In the genomic region with DNA sequence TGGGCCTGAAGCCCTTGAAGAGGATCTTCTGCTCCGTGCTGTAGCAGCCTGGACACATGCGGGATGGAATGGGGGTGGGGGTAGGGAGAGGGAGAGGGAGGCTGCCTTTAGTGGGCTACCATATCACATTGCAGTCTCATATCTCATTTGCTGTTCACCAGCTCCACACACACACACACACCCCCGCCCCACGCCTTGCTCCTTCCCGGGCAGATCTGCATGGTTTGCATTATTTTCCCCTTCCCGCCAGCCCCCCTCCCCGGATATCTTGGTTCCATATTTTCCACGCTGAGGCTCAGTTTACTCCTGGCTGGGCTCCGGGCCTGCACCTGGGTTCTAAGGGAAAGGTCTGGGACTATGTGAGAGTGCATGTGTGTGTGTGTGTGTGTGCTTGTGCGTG, we compare ENCODE assay signal across 22 mouse cellular contexts.
DNase-seq lines count a peak whose midpoint lies in the region; ATAC-seq and TF ChIP-seq lines count a peak whose summit lies in the region.
"Had no signal": no experiment of that assay in that cellular context is flagged by ENCODE, and none has a peak within 500 bp of the region (broad histone marks: within the 10 kb centered on the region; RNA-seq: fewer than 3 reads in every experiment).

No protein-coding gene starts in this region.

- WGBS in forebrain, embryonic 10.5 days, result 74% methylated on average over 10 of the region's 10 CpGs
- 85% methylated on average over 10 of the region's 10 CpGs for WGBS in forebrain, embryonic 15.5 days
- 51% methylated on average over 10 of the region's 10 CpGs for WGBS in lung, embryonic 14.5 days
- 40% methylated on average over 10 of the region's 10 CpGs for WGBS in embryonic facial prominence, embryonic 11.5 days
- WGBS in limb, embryonic 12.5 days, result 52% methylated on average over 10 of the region's 10 CpGs
- WGBS in neural tube, embryonic 15.5 days, result 86% methylated on average over 10 of the region's 10 CpGs

- no peak for ATAC-seq in forebrain, embryonic 15.5 days (replicated peaks)
- ATAC-seq in lung, embryonic 14.5 days (ENCODE audit: insufficient read depth), result peak; percentile 62
- peak; percentile 88 for ATAC-seq in embryonic facial prominence, embryonic 11.5 days (replicated peaks; ENCODE audit: insufficient number of reproducible peaks, low FRiP score, low TSS enrichment, low read depth)
- ATAC-seq in limb, embryonic 12.5 days (ENCODE audit: insufficient number of reproducible peaks, insufficient read depth, low FRiP score, low TSS enrichment, low read depth), result peak; percentile 77
- ATAC-seq in neural tube, embryonic 15.5 days (ENCODE audit: low FRiP score), result no peak
- ATAC-seq: activated CD4-positive, CD25-positive, alpha-beta regulatory T cell, adult 4 months; CD4-positive, CD25-positive, alpha-beta regulatory T cell, adult 4 months had no signal

- no peak for TF ChIP-seq CTCF in lung, embryonic 14.5 days (IDR thresholded peaks at IDR 0.05; ENCODE audit: low read depth)

- no peak for DNase-seq in forebrain, embryonic 10.5 days (ENCODE audit: extremely low spot score, low spot score)
- no peak for DNase-seq in lung, embryonic 14.5 days
- DNase-seq in lung, postnatal 36 days, result no peak
- DNase-seq in embryonic facial prominence, embryonic 11.5 days (ENCODE audit: low spot score), result peak; percentile 63
- DNase-seq in layer of hippocampus, adult 8-10 months (ENCODE audit: low spot score in 2 of 2), result no peak
- DNase-seq: adrenal gland, postnatal 14 days; cerebellum, adult 9-11 months; heart, postnatal 10 days; kidney, adult 8-10 months; lung, postnatal 4 days; thymus, adult 18-20 months; thymus, postnatal 4 days had no signal

- H3K4me1 ChIP-seq in forebrain, embryonic 10.5 days, result peaks cover 40% of the 10 kb centered on the region
- H3K4me1 ChIP-seq in forebrain, embryonic 15.5 days, result no peaks in the 10 kb centered on the region
- no peaks in the 10 kb centered on the region for H3K4me1 ChIP-seq in lung, embryonic 14.5 days (ENCODE audit: insufficient read depth)
- H3K4me1 ChIP-seq in embryonic facial prominence, embryonic 11.5 days (ENCODE audit: control insufficient read depth, insufficient read depth, low read length), result no peaks in the 10 kb centered on the region
- peaks cover 25% of the 10 kb centered on the region for H3K4me1 ChIP-seq in limb, embryonic 12.5 days (replicated peaks)
- no peaks in the 10 kb centered on the region for H3K4me1 ChIP-seq in neural tube, embryonic 15.5 days
- H3K4me1 ChIP-seq: hindbrain, embryonic 12.5 days; liver, embryonic 15.5 days had no signal

- no peak overlapping the region for H3K4me2 ChIP-seq in forebrain, embryonic 15.5 days (replicated peaks)
- no peak overlapping the region for H3K4me2 ChIP-seq in lung, embryonic 14.5 days
- no peak overlapping the region for H3K4me2 ChIP-seq in embryonic facial prominence, embryonic 11.5 days (ENCODE audit: low read depth, low read length)
- no peak overlapping the region for H3K4me2 ChIP-seq in limb, embryonic 12.5 days
- H3K4me2 ChIP-seq in neural tube, embryonic 15.5 days, result no peak overlapping the region
- H3K4me2 ChIP-seq: heart, embryonic 11.5 days; hindbrain, embryonic 12.5 days; liver, embryonic 15.5 days; neural tube, embryonic 13.5 days had no signal

- no peaks in the 10 kb centered on the region for H3K36me3 ChIP-seq in forebrain, embryonic 10.5 days (replicated peaks)
- H3K36me3 ChIP-seq in forebrain, embryonic 15.5 days, result no peaks in the 10 kb centered on the region
- no peaks in the 10 kb centered on the region for H3K36me3 ChIP-seq in lung, embryonic 14.5 days (ENCODE audit: insufficient read depth)
- no peaks in the 10 kb centered on the region for H3K36me3 ChIP-seq in embryonic facial prominence, embryonic 11.5 days (replicated peaks; ENCODE audit: control insufficient read depth, insufficient read depth, low read depth, low read length)
- H3K36me3 ChIP-seq in limb, embryonic 12.5 days, result no peaks in the 10 kb centered on the region
- H3K36me3 ChIP-seq in neural tube, embryonic 15.5 days, result no peaks in the 10 kb centered on the region
- H3K36me3 ChIP-seq: hindbrain, embryonic 12.5 days; liver, embryonic 15.5 days; neural tube, embryonic 13.5 days had no signal

- H3K4me3 ChIP-seq in forebrain, embryonic 10.5 days, result no peak overlapping the region
- H3K4me3 ChIP-seq in forebrain, embryonic 15.5 days, result no peak overlapping the region
- no peak overlapping the region for H3K4me3 ChIP-seq in lung, embryonic 14.5 days (ENCODE audit: low read depth, low read length)
- no peak overlapping the region for H3K4me3 ChIP-seq in embryonic facial prominence, embryonic 11.5 days (ENCODE audit: low read depth, low read length)
- H3K4me3 ChIP-seq in limb, embryonic 12.5 days (replicated peaks), result no peak overlapping the region
- no peak overlapping the region for H3K4me3 ChIP-seq in neural tube, embryonic 15.5 days (replicated peaks)
- H3K4me3 ChIP-seq: erythroblast, embryonic 14.5 days; hindbrain, embryonic 12.5 days; liver, embryonic 15.5 days; neural tube, embryonic 13.5 days had no signal

- H3K9me3 ChIP-seq in forebrain, embryonic 10.5 days, result no peaks in the 10 kb centered on the region
- H3K9me3 ChIP-seq in forebrain, embryonic 15.5 days, result no peaks in the 10 kb centered on the region
- no peaks in the 10 kb centered on the region for H3K9me3 ChIP-seq in lung, embryonic 14.5 days (ENCODE audit: low read depth, low read length)
- no peaks in the 10 kb centered on the region for H3K9me3 ChIP-seq in embryonic facial prominence, embryonic 11.5 days (replicated peaks; ENCODE audit: control insufficient read depth, low read length)
- H3K9me3 ChIP-seq in limb, embryonic 12.5 days, result no peaks in the 10 kb centered on the region
- no peaks in the 10 kb centered on the region for H3K9me3 ChIP-seq in neural tube, embryonic 15.5 days (replicated peaks)
- H3K9me3 ChIP-seq: hindbrain, embryonic 12.5 days; liver, embryonic 15.5 days; neural tube, embryonic 13.5 days had no signal

- H3K27me3 ChIP-seq in forebrain, embryonic 10.5 days (ENCODE audit: poor library complexity, severe bottlenecking), result peaks cover 98% of the 10 kb centered on the region
- H3K27me3 ChIP-seq in forebrain, embryonic 15.5 days, result no peaks in the 10 kb centered on the region
- no peaks in the 10 kb centered on the region for H3K27me3 ChIP-seq in lung, embryonic 14.5 days (ENCODE audit: insufficient read depth, low read length)
- no peaks in the 10 kb centered on the region for H3K27me3 ChIP-seq in embryonic facial prominence, embryonic 11.5 days (ENCODE audit: control insufficient read depth, insufficient read depth, low read length)
- H3K27me3 ChIP-seq in limb, embryonic 12.5 days, result peaks cover 61% of the 10 kb centered on the region
- H3K27me3 ChIP-seq in neural tube, embryonic 15.5 days (replicated peaks), result peaks cover 24% of the 10 kb centered on the region; the same call in 1 of the 2 replicates

- no peak overlapping the region for H3K9ac ChIP-seq in forebrain, embryonic 15.5 days (replicated peaks)
- no peak overlapping the region for H3K9ac ChIP-seq in lung, embryonic 14.5 days
- H3K9ac ChIP-seq in embryonic facial prominence, embryonic 11.5 days (replicated peaks; ENCODE audit: low read length), result no peak overlapping the region
- H3K9ac ChIP-seq in limb, embryonic 12.5 days (replicated peaks), result no peak overlapping the region
- no peak overlapping the region for H3K9ac ChIP-seq in neural tube, embryonic 15.5 days (replicated peaks)
- H3K9ac ChIP-seq: hindbrain, embryonic 12.5 days; liver, embryonic 15.5 days; neural tube, embryonic 13.5 days had no signal

- peak overlapping the region; percentile 58; the same call in 1 of the 2 replicates for H3K27ac ChIP-seq in forebrain, embryonic 10.5 days
- H3K27ac ChIP-seq in forebrain, embryonic 15.5 days (replicated peaks), result no peak overlapping the region
- no peak overlapping the region for H3K27ac ChIP-seq in lung, embryonic 14.5 days (ENCODE audit: low read depth)
- no peak overlapping the region for H3K27ac ChIP-seq in embryonic facial prominence, embryonic 11.5 days (replicated peaks; ENCODE audit: low read depth, low read length)
- peak overlapping the region; percentile 66 for H3K27ac ChIP-seq in limb, embryonic 12.5 days
- H3K27ac ChIP-seq in neural tube, embryonic 15.5 days (replicated peaks), result no peak overlapping the region
- H3K27ac ChIP-seq: hindbrain, embryonic 12.5 days; liver, embryonic 15.5 days; neural tube, embryonic 13.5 days had no signal

Comparison
In these comparisons a context has a peak if more than half of its experiments do, and no peak if none do; other contexts are left out.
1. H3K27ac ChIP-seq: peak in forebrain, embryonic 10.5 days (single experiment) and limb, embryonic 12.5 days (single experiment); none in forebrain, embryonic 15.5 days (single experiment), lung, embryonic 14.5 days (single experiment), embryonic facial prominence, embryonic 11.5 days (single experiment) and neural tube, embryonic 15.5 days (single experiment).
2. ATAC-seq: peak in lung, embryonic 14.5 days (single experiment), embryonic facial prominence, embryonic 11.5 days (single experiment) and limb, embryonic 12.5 days (single experiment); none in forebrain, embryonic 15.5 days (single experiment) and neural tube, embryonic 15.5 days (single experiment).